Mouse (Mus musculus): ENCODE measurements at regions not wholly inside any gene's neighbourhood (a gene's known extent, or its start where the extent isn't known, plus 50 kb on each side); places are given as distances from the start of the nearest gene placed in this dataset.

- Histone ChIP-seq H3K4me2 (ENCODE audit: low read depth, low read length) (no peak overlapping the region), H3K4me1 (ENCODE audit: control insufficient read depth, insufficient read depth) (no peaks in the 10 kb centered on the region), H3K9ac (replicated peaks; ENCODE audit: low read depth, low read length) (no peak overlapping the region), H3K9me3 (replicated peaks; ENCODE audit: control insufficient read depth, low read length) (no peaks in the 10 kb centered on the region), H3K4me3 (ENCODE audit: low read depth, low read length) (no peak overlapping the region), H3K36me3 (replicated peaks; ENCODE audit: control insufficient read depth, insufficient read depth, low read length) (no peaks in the 10 kb centered on the region), H3K27ac (ENCODE audit: low read depth) (no peak overlapping the region), H3K27me3 (ENCODE audit: control insufficient read depth, insufficient read depth, low read length) (no peaks in the 10 kb centered on the region)
- ATAC-seq (ENCODE audit: insufficient read depth, low read depth), result no peak
- no peak for TF ChIP-seq CTCF (IDR thresholded peaks at IDR 0.05; ENCODE audit: low read depth)
- no peak for TF ChIP-seq EP300 (IDR thresholded peaks at IDR 0.05; ENCODE audit: low read depth)
- DNase-seq (ENCODE audit: low spot score), result no peak
- WGBS, result 84% methylated on average over 7 of the region's 7 CpGs
Observed at GRCm38 (mm10) chr14:99733474-99734199, 435.1 kb downstream of the Klf5 start.

- no peak overlapping the region for H3K27ac ChIP-seq (ENCODE audit: low read depth)
- no peak for DNase-seq (ENCODE audit: low spot score)
- H3K27me3 ChIP-seq (ENCODE audit: control insufficient read depth, insufficient read depth, low read length), result no peaks in the 10 kb centered on the region
- WGBS, result 70% methylated on average over 7 of the region's 7 CpGs
- no peak overlapping the region for H3K4me3 ChIP-seq (ENCODE audit: low read depth, low read length)
- H3K4me2 ChIP-seq (ENCODE audit: low read depth, low read length), result no peak overlapping the region
- ATAC-seq (ENCODE audit: insufficient read depth, low read depth), result no peak
- no peaks in the 10 kb centered on the region for H3K36me3 ChIP-seq (replicated peaks; ENCODE audit: control insufficient read depth, insufficient read depth, low read length)
- H3K4me1 ChIP-seq (ENCODE audit: control insufficient read depth, insufficient read depth), result no peaks in the 10 kb centered on the region
- no peak overlapping the region for H3K9ac ChIP-seq (replicated peaks; ENCODE audit: low read depth, low read length)
- TF ChIP-seq EP300 (IDR thresholded peaks at IDR 0.05; ENCODE audit: low read depth), result no peak
- no peak for TF ChIP-seq CTCF (IDR thresholded peaks at IDR 0.05; ENCODE audit: low read depth)
- no peaks in the 10 kb centered on the region for H3K9me3 ChIP-seq (replicated peaks; ENCODE audit: control insufficient read depth, low read length)
Observed at GRCm38 (mm10) chr14:99734200-99734567, 435.7 kb downstream of the Klf5 start.

GRCm38 (mm10) chr14:99743625-99744297 lies 445.3 kb downstream of the Klf5 start:
- Histone ChIP-seq H3K36me3 (replicated peaks; ENCODE audit: control insufficient read depth, insufficient read depth, low read length) (no peaks in the 10 kb centered on the region), H3K4me3 (ENCODE audit: low read depth, low read length) (no peak overlapping the region), H3K9me3 (replicated peaks; ENCODE audit: control insufficient read depth, low read length) (no peaks in the 10 kb centered on the region), H3K27me3 (ENCODE audit: control insufficient read depth, insufficient read depth, low read length) (peaks cover 13% of the 10 kb centered on the region; the same call in 1 of the 2 replicates), H3K4me1 (ENCODE audit: control insufficient read depth, insufficient read depth) (no peaks in the 10 kb centered on the region), H3K4me2 (ENCODE audit: low read depth, low read length) (no peak overlapping the region), H3K9ac (replicated peaks; ENCODE audit: low read depth, low read length) (no peak overlapping the region), H3K27ac (ENCODE audit: low read depth) (no peak overlapping the region)
- peak; percentile 11 for DNase-seq (ENCODE audit: low spot score)
- ATAC-seq (ENCODE audit: insufficient read depth, low read depth), result peak; percentile 27; the same call in 1 of the 2 replicates
- TF ChIP-seq EP300 (IDR thresholded peaks at IDR 0.05; ENCODE audit: low read depth) (no peak), CTCF (IDR thresholded peaks at IDR 0.05; ENCODE audit: low read depth) (no peak)
- 59% methylated on average over 17 of the region's 17 CpGs for WGBS

- no peak overlapping the region for H3K27ac ChIP-seq (ENCODE audit: low read depth)
- H3K4me2 ChIP-seq (ENCODE audit: low read depth, low read length), result no peak overlapping the region
- WGBS, result 69% methylated on average over 7 of the region's 7 CpGs
- TF ChIP-seq EP300 (IDR thresholded peaks at IDR 0.05; ENCODE audit: low read depth) (no peak), CTCF (IDR thresholded peaks at IDR 0.05; ENCODE audit: low read depth) (peak; percentile 22; the same call in 1 of the 2 replicates)
- peaks cover 13% of the 10 kb centered on the region; the same call in 1 of the 2 replicates for H3K27me3 ChIP-seq (ENCODE audit: control insufficient read depth, insufficient read depth, low read length)
- no peak overlapping the region for H3K4me3 ChIP-seq (ENCODE audit: low read depth, low read length)
- no peak overlapping the region for H3K9ac ChIP-seq (replicated peaks; ENCODE audit: low read depth, low read length)
- no peaks in the 10 kb centered on the region for H3K4me1 ChIP-seq (ENCODE audit: control insufficient read depth, insufficient read depth)
- ATAC-seq (ENCODE audit: insufficient read depth, low read depth) (no peak), DNase-seq (ENCODE audit: low spot score) (no peak)
- no peaks in the 10 kb centered on the region for H3K36me3 ChIP-seq (replicated peaks; ENCODE audit: control insufficient read depth, insufficient read depth, low read length)
- no peaks in the 10 kb centered on the region for H3K9me3 ChIP-seq (replicated peaks; ENCODE audit: control insufficient read depth, low read length)
Observed at GRCm38 (mm10) chr14:99745209-99745608, 446.7 kb downstream of the Klf5 start.

GRCm38 (mm10) chr14:99748166-99748565 lies 449.7 kb downstream of the Klf5 start:
- WGBS, result 86% methylated on average over 17 of the region's 17 CpGs
- ATAC-seq (ENCODE audit: insufficient read depth, low read depth), result no peak

More at GRCm38 (mm10) chr14:99748166-99748565, 449.7 kb downstream of the Klf5 start:
- no peak overlapping the region for H3K9ac ChIP-seq (replicated peaks; ENCODE audit: low read depth, low read length)
- H3K4me3 ChIP-seq (ENCODE audit: low read depth, low read length), result no peak overlapping the region
- 0 out of 2 replicates have a peak, but pooled peaks cover 3% of the 10 kb centered on the region for H3K27me3 ChIP-seq (ENCODE audit: control insufficient read depth, insufficient read depth, low read length)
- H3K4me2 ChIP-seq (ENCODE audit: low read depth, low read length), result no peak overlapping the region
- TF ChIP-seq EP300 (IDR thresholded peaks at IDR 0.05; ENCODE audit: low read depth), result no peak
- no peak for TF ChIP-seq CTCF (IDR thresholded peaks at IDR 0.05; ENCODE audit: low read depth)
- H3K27ac ChIP-seq (ENCODE audit: low read depth), result no peak overlapping the region
- H3K9me3 ChIP-seq (replicated peaks; ENCODE audit: control insufficient read depth, low read length), result no peaks in the 10 kb centered on the region
- H3K36me3 ChIP-seq (replicated peaks; ENCODE audit: control insufficient read depth, insufficient read depth, low read length), result no peaks in the 10 kb centered on the region
- no peaks in the 10 kb centered on the region for H3K4me1 ChIP-seq (ENCODE audit: control insufficient read depth, insufficient read depth)
- DNase-seq (ENCODE audit: low spot score), result no peak

Data from heart, postnatal 0 days (tissue).